Mouse (Mus musculus): ENCODE measurements at regions not wholly inside any gene's neighbourhood (a gene's known extent, or its start where the extent isn't known, plus 50 kb on each side); places are given as distances from the start of the nearest gene placed in this dataset.
A peak's percentile ranks its signal among the peaks of the same experiment; 100 is the strongest.
"Not testable (repeated sequence)": the region's sequence is repeated elsewhere in the genome, so short reads cannot be mapped to it uniquely, and the experiment has no call there.

- H3K4me2 ChIP-seq; H3K36me3 ChIP-seq; H3K4me1 ChIP-seq (replicated peaks); H3K9ac ChIP-seq (replicated peaks); ATAC-seq (ENCODE audit: insufficient number of reproducible peaks, insufficient read depth, low FRiP score, low TSS enrichment, low read depth); H3K4me3 ChIP-seq (replicated peaks); H3K9me3 ChIP-seq; H3K27me3 ChIP-seq; H3K27ac ChIP-seq: not testable (repeated sequence)
- WGBS: 83% methylated on average over 4 of the region's 4 CpGs
These were observed 1905.5 kb upstream of the Sel1l start for GRCm38 (mm10) chr12:93754505-93754904.

GRCm38 (mm10) chr12:93748300-93748847 lies 1899.4 kb upstream of the Sel1l start:
- H3K4me2 ChIP-seq: no peak overlapping the region
- no peaks in the 10 kb centered on the region for H3K27me3 ChIP-seq
- H3K9me3 ChIP-seq: no peaks in the 10 kb centered on the region
- H3K4me3 ChIP-seq (replicated peaks): no peak overlapping the region
- no peak overlapping the region for H3K27ac ChIP-seq
- ATAC-seq (ENCODE audit: insufficient number of reproducible peaks, insufficient read depth, low FRiP score, low TSS enrichment, low read depth): no peak
- 87% methylated on average over 4 of the region's 4 CpGs for WGBS
- no peak overlapping the region for H3K9ac ChIP-seq (replicated peaks)
- H3K4me1 ChIP-seq (replicated peaks): no peaks in the 10 kb centered on the region
- H3K36me3 ChIP-seq: no peaks in the 10 kb centered on the region

GRCm38 (mm10) chr12:93718704-93719497 lies 1869.9 kb upstream of the Sel1l start:
- H3K27me3 ChIP-seq: no peaks in the 10 kb centered on the region
- WGBS: 68% methylated on average over 2 of the region's 2 CpGs
- peak overlapping the region; percentile 56; the same call in 1 of the 2 replicates for H3K27ac ChIP-seq
- H3K4me2 ChIP-seq: no peak overlapping the region
- H3K4me3 ChIP-seq (replicated peaks): no peak overlapping the region
- H3K36me3 ChIP-seq: no peaks in the 10 kb centered on the region
- no peak overlapping the region for H3K9ac ChIP-seq (replicated peaks)
- H3K4me1 ChIP-seq (replicated peaks): no peaks in the 10 kb centered on the region
- no peak for ATAC-seq (ENCODE audit: insufficient number of reproducible peaks, insufficient read depth, low FRiP score, low TSS enrichment, low read depth)
- no peaks in the 10 kb centered on the region for H3K9me3 ChIP-seq

- Histone ChIP-seq H3K4me1 (replicated peaks) (no peaks in the 10 kb centered on the region), H3K9me3 (no peaks in the 10 kb centered on the region), H3K4me2 (no peak overlapping the region), H3K27ac (no peak overlapping the region), H3K27me3 (no peaks in the 10 kb centered on the region), H3K4me3 (replicated peaks) (no peak overlapping the region), H3K36me3 (no peaks in the 10 kb centered on the region), H3K9ac (replicated peaks) (no peak overlapping the region)
- 81% methylated on average over 1 of the region's 1 CpGs for WGBS
- no peak for ATAC-seq (ENCODE audit: insufficient number of reproducible peaks, insufficient read depth, low FRiP score, low TSS enrichment, low read depth)
These were observed 1857.0 kb upstream of the Sel1l start for GRCm38 (mm10) chr12:93705956-93706355.

GRCm38 (mm10) chr12:93687196-93687595 lies 1838.2 kb upstream of the Sel1l start:
- H3K4me3 ChIP-seq (replicated peaks): no peak overlapping the region
- no peak overlapping the region for H3K27ac ChIP-seq
- H3K9ac ChIP-seq (replicated peaks): no peak overlapping the region
- H3K27me3 ChIP-seq: no peaks in the 10 kb centered on the region
- ATAC-seq (ENCODE audit: insufficient number of reproducible peaks, insufficient read depth, low FRiP score, low TSS enrichment, low read depth): no peak
- H3K36me3 ChIP-seq: no peaks in the 10 kb centered on the region
- H3K4me2 ChIP-seq: no peak overlapping the region
- no peaks in the 10 kb centered on the region for H3K9me3 ChIP-seq
- no peaks in the 10 kb centered on the region for H3K4me1 ChIP-seq (replicated peaks)
- 18% methylated on average over 2 of the region's 2 CpGs for WGBS

- 23% methylated on average over 1 of the region's 1 CpGs for WGBS
- Histone ChIP-seq H3K4me3 (replicated peaks) (no peak overlapping the region), H3K27me3 (no peaks in the 10 kb centered on the region; the same call in 1 of the 2 replicates), H3K4me2 (no peak overlapping the region), H3K27ac (no peak overlapping the region), H3K4me1 (replicated peaks) (peaks cover 4% of the 10 kb centered on the region; the same call in 1 of the 2 replicates), H3K9ac (replicated peaks) (no peak overlapping the region), H3K36me3 (no peaks in the 10 kb centered on the region), H3K9me3 (no peaks in the 10 kb centered on the region)
- ATAC-seq (ENCODE audit: insufficient number of reproducible peaks, insufficient read depth, low FRiP score, low TSS enrichment, low read depth): no peak
These were observed 1835.4 kb upstream of the Sel1l start for GRCm38 (mm10) chr12:93684385-93684784.

DNA sequence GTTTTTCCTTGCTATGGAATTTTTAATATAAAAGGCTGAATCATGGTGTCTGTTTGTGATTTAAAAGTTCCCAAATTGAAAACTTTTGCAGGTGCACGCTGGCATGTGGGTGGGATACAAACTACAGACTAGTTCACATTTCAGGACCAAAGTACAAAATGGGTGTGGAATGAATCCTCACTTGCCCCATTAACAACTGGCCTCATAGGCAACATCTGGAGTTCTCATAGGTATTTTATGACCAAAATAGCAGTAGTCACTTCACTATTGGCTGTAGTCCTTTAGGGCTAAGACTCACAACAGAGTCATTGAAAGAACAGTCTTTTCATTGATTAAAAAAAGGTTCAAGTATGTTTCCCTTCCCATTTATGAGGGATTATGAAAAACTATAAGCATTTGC lies 1828.5 kb upstream of the Sel1l start:
- no peaks in the 10 kb centered on the region for H3K9me3 ChIP-seq
- peaks cover 4% of the 10 kb centered on the region; the same call in 1 of the 2 replicates for H3K4me1 ChIP-seq (replicated peaks)
- H3K27me3 ChIP-seq: no peaks in the 10 kb centered on the region; the same call in 1 of the 2 replicates
- no peak overlapping the region for H3K9ac ChIP-seq (replicated peaks)
- H3K27ac ChIP-seq: no peak overlapping the region
- ATAC-seq (ENCODE audit: insufficient number of reproducible peaks, insufficient read depth, low FRiP score, low TSS enrichment, low read depth): peak; percentile 75
- WGBS: 40% methylated on average over 1 of the region's 1 CpGs
- H3K36me3 ChIP-seq: no peaks in the 10 kb centered on the region
- no peak overlapping the region for H3K4me2 ChIP-seq
- H3K4me3 ChIP-seq (replicated peaks): no peak overlapping the region

- no peaks in the 10 kb centered on the region for H3K36me3 ChIP-seq
- no peak for ATAC-seq (ENCODE audit: insufficient number of reproducible peaks, insufficient read depth, low FRiP score, low TSS enrichment, low read depth)
- no peaks in the 10 kb centered on the region for H3K9me3 ChIP-seq
- no peaks in the 10 kb centered on the region for H3K27me3 ChIP-seq
- H3K4me1 ChIP-seq (replicated peaks): no peaks in the 10 kb centered on the region; the same call in 1 of the 2 replicates
- no peak overlapping the region for H3K27ac ChIP-seq
- no peak overlapping the region for H3K4me2 ChIP-seq
- no peak overlapping the region for H3K9ac ChIP-seq (replicated peaks)
- no peak overlapping the region for H3K4me3 ChIP-seq (replicated peaks)
These were observed 1826.1 kb upstream of the Sel1l start for GRCm38 (mm10) chr12:93675032-93675431.

GRCm38 (mm10) chr12:93669211-93669610 lies 1820.3 kb upstream of the Sel1l start:
- H3K9me3 ChIP-seq: no peaks in the 10 kb centered on the region
- whole genome bisulfite sequencing: 76% methylated on average over 2 of the region's 2 CpGs
- no peak for ATAC-seq (ENCODE audit: insufficient number of reproducible peaks, insufficient read depth, low FRiP score, low TSS enrichment, low read depth)

DNA sequence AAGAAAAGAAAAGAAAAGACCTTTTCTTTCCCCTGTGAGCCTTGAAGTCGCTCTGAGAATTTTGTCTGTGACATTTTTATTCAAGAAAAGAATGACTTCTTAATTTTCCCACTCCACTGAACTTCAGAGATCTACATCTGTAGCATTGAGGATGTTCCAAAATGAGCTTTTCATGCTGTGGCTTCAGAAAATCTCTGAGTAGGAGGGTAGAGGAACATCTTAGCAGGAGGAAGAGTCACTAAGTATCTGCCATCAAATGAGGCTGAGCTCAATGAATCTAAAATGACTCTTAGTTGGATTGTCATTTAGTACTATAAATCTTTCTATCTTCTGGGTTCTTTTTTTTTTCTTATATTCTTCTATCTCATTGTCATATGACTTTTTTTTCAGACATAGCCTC lies 1817.8 kb upstream of the Sel1l start:
- Histone ChIP-seq H3K4me2 (no peak overlapping the region), H3K27ac (no peak overlapping the region), H3K36me3 (no peaks in the 10 kb centered on the region), H3K9me3 (no peaks in the 10 kb centered on the region), H3K9ac (replicated peaks) (no peak overlapping the region), H3K4me3 (replicated peaks) (no peak overlapping the region), H3K27me3 (no peaks in the 10 kb centered on the region), H3K4me1 (replicated peaks) (no peaks in the 10 kb centered on the region)
- WGBS: 77% methylated on average over 1 of the region's 1 CpGs
- ATAC-seq (ENCODE audit: insufficient number of reproducible peaks, insufficient read depth, low FRiP score, low TSS enrichment, low read depth): no peak

More at GRCm38 (mm10) chr12:93669211-93669610, 1820.3 kb upstream of the Sel1l start:
- H3K4me2 ChIP-seq: no peak overlapping the region
- no peak overlapping the region for H3K4me3 ChIP-seq (replicated peaks)
- no peaks in the 10 kb centered on the region for H3K36me3 ChIP-seq
- no peaks in the 10 kb centered on the region for H3K27me3 ChIP-seq
- H3K4me1 ChIP-seq (replicated peaks): no peaks in the 10 kb centered on the region
- H3K27ac ChIP-seq: no peak overlapping the region
- no peak overlapping the region for H3K9ac ChIP-seq (replicated peaks)

Measured in limb, embryonic 12.5 days (tissue).